Mouse (Mus musculus) forebrain, embryonic 14.5 days (tissue): ENCODE results near the gene Uck2. TPM values are rescaled to one million over a fixed set of nuclear protein-coding genes. Genes with fewer than 3 reads are reported as not detected.
A peak's percentile ranks its signal among the peaks of the same experiment; 100 is the strongest.

Experiments
- ATAC-seq: fragments of 200-750 bp; cut with Nextera tagmentation; 2 replicates; pipeline ENCODE4 v1.8.0; 2017; ENCODE audit warnings: mild to moderate bottlenecking, moderate library complexity
- DNase-seq: peaks from one replicate; pipeline ENCODE4 v3.0.0-alpha.2; 2015; ENCODE audit warnings: low spot score
- H3K27ac ChIP-seq: fragments of 300-500 bp; sonication (generic); 2 replicates; pipeline ENCODE4 v1.5.1; 2014; ENCODE audit warnings: low read depth, mild to moderate bottlenecking, control low read depth, low read length, moderate library complexity
- H3K27me3 ChIP-seq: fragments of 300-500 bp; sonication (generic); replicated peaks from 2 replicates; pipeline ENCODE4 v1.6.1; 2014; ENCODE audit warnings: low read length, control low read depth, mixed read lengths; ENCODE audit not compliant: control insufficient read depth, insufficient read depth
- H3K36me3 ChIP-seq: fragments of 300-500 bp; sonication (generic); 2 replicates; pipeline ENCODE4 v1.6.1; 2014; ENCODE audit warnings: low read length, control low read depth; ENCODE audit not compliant: control insufficient read depth, insufficient read depth
- H3K4me1 ChIP-seq: fragments of 300-500 bp; sonication (generic); 2 replicates; pipeline ENCODE4 v1.6.1; 2014; ENCODE audit warnings: antibody characterized with exemption, low read length, control low read depth; ENCODE audit not compliant: control insufficient read depth, insufficient read depth
- H3K4me2 ChIP-seq: fragments of 300-500 bp; sonication (generic); 2 replicates; pipeline ENCODE4 v1.6.1; 2014; ENCODE audit warnings: mild to moderate bottlenecking, control low read depth, low read length
- H3K4me3 ChIP-seq: fragments of 300-500 bp; sonication (generic); 2 replicates; pipeline ENCODE4 v1.5.1; 2014; ENCODE audit warnings: low read depth, low read length, control low read depth
- H3K9ac ChIP-seq: fragments of 300-500 bp; sonication (generic); 2 replicates; pipeline ENCODE4 v1.6.1; 2014; ENCODE audit warnings: mild to moderate bottlenecking, low read length, control low read depth, moderate library complexity
- H3K9me3 ChIP-seq: fragments of 300-500 bp; sonication (generic); replicated peaks from 2 replicates; pipeline ENCODE4 v1.6.1; 2016; ENCODE audit warnings: low read length, control low read depth, mixed read lengths; ENCODE audit not compliant: control insufficient read depth
- WGBS: fragments of 180-500 bp; shearing (Covaris S2); extraction: QIAGEN DNeasy Blood & Tissue Kit; methylation state at CpG from one replicate; pipeline ENCODE4 v1.1.7; 2014; 5-methylcytosine and 5-hydroxymethylcytosine counted together
- polyA plus RNA-seq: library from polyadenylated mRNA; unstranded; fragments of >200 nt; fragmentation: Nextera tagmentation; extraction: Ambion mirVana; gene quantifications from 2 replicates; pipeline ENCODE4 v1.2.1, GENCODE M21; 2014

The Uck2 gene
- 54.1 and 58.1 TPM in 2 replicates for polyA plus RNA-seq

- Histone ChIP-seq H3K4me3 (peak within 1 kb of the TSS; percentile 89), H3K9me3 (no peaks in the 10 kb centered on the region), H3K4me2 (peak within 1 kb of the TSS; percentile 54), H3K36me3 (0 out of 2 replicates have a peak, but pooled peaks cover 3% of the 10 kb centered on the region), H3K27me3 (no peaks in the 10 kb centered on the region), H3K9ac (peak within 1 kb of the TSS; percentile 91), H3K4me1 (peaks cover 23% of the 10 kb centered on the region), H3K27ac (peak within 1 kb of the TSS; percentile 97)
- ATAC-seq (no peak), DNase-seq (no peak)
- 0% methylated on average over 2 of the region's 2 CpGs for WGBS
These were observed at the start of gene Uck2 for GRCm38 (mm10) chr1:167285320-167285355. Gene Uck2, minus strand, starts transcription at chr1:167285320.

GRCm38 (mm10) chr1:167331106-167331505 lies 46.0 kb upstream of the Uck2 start:
- no peak overlapping the region for H3K4me3 ChIP-seq
- WGBS = 95% methylated on average over 8 of the region's 8 CpGs
- ATAC-seq = no peak

GRCm38 (mm10) chr1:167328776-167329175 lies 43.7 kb upstream of the Uck2 start:
- Histone ChIP-seq H3K4me3 (no peak overlapping the region), H3K27ac (no peak overlapping the region), H3K4me2 (no peak overlapping the region), H3K27me3 (no peaks in the 10 kb centered on the region), H3K9ac (no peak overlapping the region), H3K36me3 (peaks cover 61% of the 10 kb centered on the region), H3K9me3 (no peaks in the 10 kb centered on the region), H3K4me1 (no peaks in the 10 kb centered on the region)
- ATAC-seq (no peak), DNase-seq (no peak)
- WGBS = 89% methylated on average over 6 of the region's 6 CpGs

More at GRCm38 (mm10) chr1:167331106-167331505, 46.0 kb upstream of the Uck2 start:
- Histone ChIP-seq H3K9ac (no peak overlapping the region), H3K27me3 (no peaks in the 10 kb centered on the region), H3K36me3 (peaks cover 58% of the 10 kb centered on the region), H3K4me2 (no peak overlapping the region), H3K27ac (no peak overlapping the region), H3K9me3 (no peaks in the 10 kb centered on the region), H3K4me1 (no peaks in the 10 kb centered on the region)
- no peak for DNase-seq

GRCm38 (mm10) chr1:167321691-167322090 lies 36.6 kb upstream of the Uck2 start:
- H3K4me3 ChIP-seq = no peak overlapping the region
- no peaks in the 10 kb centered on the region for H3K4me1 ChIP-seq
- ATAC-seq (no peak), DNase-seq (no peak)
- no peak overlapping the region for H3K4me2 ChIP-seq
- 97% methylated on average over 6 of the region's 6 CpGs for WGBS
- peaks cover 74% of the 10 kb centered on the region for H3K36me3 ChIP-seq
- H3K27ac ChIP-seq = no peak overlapping the region
- H3K9ac ChIP-seq = no peak overlapping the region
- no peaks in the 10 kb centered on the region for H3K9me3 ChIP-seq
- H3K27me3 ChIP-seq = no peaks in the 10 kb centered on the region

GRCm38 (mm10) chr1:167313220-167313619 lies 28.1 kb upstream of the Uck2 start:
- Histone ChIP-seq H3K4me3 (no peak overlapping the region), H3K4me2 (no peak overlapping the region), H3K27me3 (no peaks in the 10 kb centered on the region), H3K9me3 (no peaks in the 10 kb centered on the region), H3K36me3 (peaks cover 25% of the 10 kb centered on the region), H3K4me1 (peaks cover 4% of the 10 kb centered on the region), H3K27ac (no peak overlapping the region), H3K9ac (no peak overlapping the region)
- ATAC-seq = no peak
- DNase-seq = no peak
- 94% methylated on average over 4 of the region's 4 CpGs for WGBS

GRCm38 (mm10) chr1:167312367-167312766 lies 27.2 kb upstream of the Uck2 start:
- no peak overlapping the region for H3K4me2 ChIP-seq
- peaks cover 17% of the 10 kb centered on the region for H3K36me3 ChIP-seq
- no peak overlapping the region for H3K27ac ChIP-seq
- ATAC-seq (no peak), DNase-seq (no peak)
- peaks cover 4% of the 10 kb centered on the region for H3K4me1 ChIP-seq
- H3K9ac ChIP-seq = no peak overlapping the region
- H3K9me3 ChIP-seq = no peaks in the 10 kb centered on the region
- no peaks in the 10 kb centered on the region for H3K27me3 ChIP-seq
- H3K4me3 ChIP-seq = no peak overlapping the region

GRCm38 (mm10) chr1:167308261-167309054 lies 23.3 kb upstream of the Uck2 start, which contains the start of gene Tmco1:
Gene Tmco1, plus strand, starts transcription at chr1:167308378.
- Histone ChIP-seq H3K4me2 (peak within 1 kb of the TSS; percentile 83), H3K27me3 (no peaks in the 10 kb centered on the region), H3K9ac (peak within 1 kb of the TSS; percentile 92), H3K36me3 (0 out of 2 replicates have a peak, but pooled peaks cover 2% of the 10 kb centered on the region), H3K4me1 (peaks cover 4% of the 10 kb centered on the region), H3K4me3 (peak within 1 kb of the TSS; percentile 55), H3K9me3 (no peaks in the 10 kb centered on the region), H3K27ac (peak within 1 kb of the TSS; percentile 96)
- WGBS = under 1% methylated on average over 81 of the region's 82 CpGs
- ATAC-seq (peak; percentile 99), DNase-seq (peak; percentile 98)

- no peak for ATAC-seq
- H3K9ac ChIP-seq = peak overlapping the region; percentile 92; the same call in 1 of the 2 replicates
- H3K4me1 ChIP-seq = peaks cover 4% of the 10 kb centered on the region
- H3K27ac ChIP-seq = no peak overlapping the region
- H3K9me3 ChIP-seq = no peaks in the 10 kb centered on the region
- H3K4me2 ChIP-seq = peak overlapping the region; percentile 83
- peak overlapping the region; percentile 55 for H3K4me3 ChIP-seq
- WGBS = 70% methylated on average over 11 of the region's 11 CpGs
- no peaks in the 10 kb centered on the region for H3K27me3 ChIP-seq
- H3K36me3 ChIP-seq = no peaks in the 10 kb centered on the region
- DNase-seq = no peak
These were observed 22.6 kb upstream of the Uck2 start for GRCm38 (mm10) chr1:167307674-167308073.

- ATAC-seq (no peak), DNase-seq (peak; percentile 29)
- Histone ChIP-seq H3K27me3 (no peaks in the 10 kb centered on the region), H3K4me3 (no peak overlapping the region), H3K9ac (no peak overlapping the region), H3K36me3 (no peaks in the 10 kb centered on the region), H3K4me1 (peaks cover 4% of the 10 kb centered on the region), H3K9me3 (no peaks in the 10 kb centered on the region), H3K4me2 (no peak overlapping the region), H3K27ac (no peak overlapping the region)
- WGBS = 73% methylated on average over 5 of the region's 5 CpGs
These were observed 21.5 kb upstream of the Uck2 start for GRCm38 (mm10) chr1:167306451-167307240.
